Mouse (Mus musculus) CD4-positive helper T cell, adult 2 months (primary cell): ENCODE results near the gene Prr27.

Experiments
- DNase-seq: peaks from one replicate; pipeline ENCODE4 v3.0.0-alpha.2; 2012; ENCODE audit warnings: low read depth, missing footprints, low spot score

The Prr27 gene

DNA sequence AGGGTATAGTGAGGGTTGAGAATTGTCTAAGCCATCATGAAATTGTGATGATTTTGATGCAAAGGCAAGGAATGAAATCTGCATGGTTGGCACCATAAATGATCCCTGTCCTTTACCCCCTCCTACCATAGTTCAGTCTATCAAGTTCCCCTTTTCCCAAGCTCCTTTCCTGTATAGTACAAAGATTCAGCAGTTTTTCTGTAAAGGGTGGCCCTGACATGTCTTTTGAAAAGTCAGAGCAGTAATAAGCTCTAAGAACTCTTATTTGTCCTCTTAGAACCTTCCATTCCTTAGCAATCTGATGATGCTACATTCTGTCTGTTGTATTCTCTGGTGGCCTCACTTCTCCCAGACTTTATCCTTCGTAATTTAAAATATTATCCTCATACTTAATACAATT, at the start of gene Prr27:
Gene Prr27, plus strand, starts transcription at position 301 of the 400 bp plus-strand sequence.
- DNase-seq = no peak

- DNase-seq = no peak
These were observed 42.8 kb upstream of the Prr27 start for GRCm38 (mm10) chr5:87782731-87783130.

GRCm38 (mm10) chr5:87807782-87808181, 17.7 kb upstream of the Prr27 start, which contains the start of gene Csn1s2b:
Csn1s2b (plus strand) TSS chr5:87808082.
- DNase-seq = no peak

GRCm38 (mm10) chr5:87809253-87809652, 16.2 kb upstream of the Prr27 start:
- DNase-seq = no peak

GRCm38 (mm10) chr5:87855136-87855716, 29.7 kb downstream of the Prr27 start:
- no peak for DNase-seq

GRCm38 (mm10) chr5:87870084-87870483, 44.6 kb downstream of the Prr27 start:
- DNase-seq = no peak

DNA sequence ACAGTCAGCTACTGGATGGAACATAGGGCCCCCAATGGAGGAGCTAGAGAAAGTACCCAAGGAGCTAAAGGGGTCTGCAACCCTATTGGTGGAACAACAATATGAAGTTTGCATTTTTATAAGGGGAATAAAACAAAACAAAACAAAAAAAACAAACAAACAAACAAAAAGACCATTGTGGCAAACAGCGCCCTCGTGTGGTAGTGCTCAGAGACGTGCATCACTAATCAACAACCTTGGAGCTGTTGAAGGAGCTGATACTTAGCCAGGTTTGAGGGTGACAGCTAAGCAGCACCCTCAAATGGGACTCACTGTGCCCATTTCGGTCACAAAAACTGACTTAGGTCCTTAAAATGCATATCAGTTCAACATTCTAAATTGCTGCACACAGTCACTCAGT, 45.9 kb downstream of the Prr27 start:
- no peak for DNase-seq

DNA sequence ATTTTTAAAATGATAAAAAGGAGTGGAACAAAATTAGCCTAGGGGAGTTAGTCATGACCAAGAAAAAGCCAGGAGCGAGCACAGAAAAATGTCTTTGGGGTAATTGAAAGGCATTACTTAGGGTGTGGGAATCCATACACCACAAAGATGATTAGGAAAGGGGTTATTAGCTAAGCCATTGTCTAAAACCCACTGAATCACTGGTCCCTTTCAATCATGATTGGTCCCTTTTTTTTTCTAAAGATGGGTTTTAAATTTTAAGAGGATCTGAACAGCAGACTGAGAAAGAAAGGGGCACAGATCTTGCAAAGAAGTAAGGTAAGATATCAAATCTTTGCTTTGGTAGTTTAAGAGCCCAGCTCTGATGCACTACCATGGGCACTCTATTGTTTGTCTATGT, 59.2 kb downstream of the Prr27 start, which contains the start of gene Odam:
Gene Odam, plus strand, starts transcription at position 301 of the 400 bp plus-strand sequence.
- no peak for DNase-seq
